Mouse (Mus musculus): ENCODE measurements at regions not wholly inside any gene's neighbourhood (a gene's known extent, or its start where the extent isn't known, plus 50 kb on each side); places are given as distances from the start of the nearest gene placed in this dataset.

DNA sequence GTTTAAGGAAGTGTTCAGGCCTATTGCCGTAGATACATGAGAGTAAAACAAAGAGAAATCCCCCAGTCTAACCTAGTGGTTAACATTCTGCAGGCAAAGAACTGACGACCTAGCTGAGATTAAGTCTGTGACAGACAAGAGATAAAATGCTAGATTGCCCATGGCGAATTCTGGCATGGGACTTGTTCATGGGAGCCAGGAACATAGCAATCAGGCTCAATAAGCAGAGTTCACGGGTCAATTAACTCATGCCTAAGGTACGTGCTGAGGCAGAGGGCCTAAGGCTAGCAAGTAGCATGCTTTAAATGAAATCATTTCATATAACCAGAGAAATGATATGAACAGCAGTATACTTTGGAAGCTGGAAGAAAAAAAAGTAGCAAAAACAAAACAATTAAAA is 1119.2 kb upstream of the Adgrl2 start:
- no peak overlapping the region for H3K4me3 ChIP-seq
- H3K4me1 ChIP-seq (replicated peaks): no peaks in the 10 kb centered on the region
- no peak overlapping the region for H3K27ac ChIP-seq
- no peak overlapping the region for H3K4me2 ChIP-seq
- 67% methylated on average over 5 of the region's 5 CpGs for WGBS
- H3K36me3 ChIP-seq: no peaks in the 10 kb centered on the region
- H3K27me3 ChIP-seq: no peaks in the 10 kb centered on the region
- H3K9ac ChIP-seq: no peak overlapping the region
- no peaks in the 10 kb centered on the region for H3K9me3 ChIP-seq
- no peak for ATAC-seq (ENCODE audit: low FRiP score)

DNA sequence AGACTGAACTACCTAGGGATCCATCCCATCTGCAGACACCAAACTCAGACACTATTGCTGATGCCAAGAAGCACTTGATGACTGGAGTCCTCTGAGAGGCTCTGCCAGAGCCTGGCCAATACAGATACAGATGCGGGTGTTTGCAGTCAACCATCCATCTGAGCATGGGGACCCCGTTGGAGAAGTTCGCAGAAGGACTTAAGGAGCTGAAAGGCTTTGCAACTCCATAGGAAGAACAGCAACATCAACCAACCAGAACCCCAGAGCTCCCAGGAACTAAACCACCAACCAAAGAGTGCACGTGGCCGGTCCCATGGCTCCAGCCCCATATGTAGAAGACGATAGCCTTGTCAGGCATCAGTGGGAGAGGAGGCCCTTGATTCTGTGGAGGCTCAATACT is 1121.9 kb upstream of the Adgrl2 start:
- Histone ChIP-seq H3K36me3 (no peaks in the 10 kb centered on the region), H3K4me2 (no peak overlapping the region), H3K27ac (no peak overlapping the region), H3K27me3 (no peaks in the 10 kb centered on the region), H3K9ac (no peak overlapping the region), H3K9me3 (no peaks in the 10 kb centered on the region), H3K4me3 (no peak overlapping the region), H3K4me1 (replicated peaks) (no peaks in the 10 kb centered on the region)
- ATAC-seq (ENCODE audit: low FRiP score): no peak
- WGBS: 94% methylated on average over 6 of the region's 6 CpGs

DNA sequence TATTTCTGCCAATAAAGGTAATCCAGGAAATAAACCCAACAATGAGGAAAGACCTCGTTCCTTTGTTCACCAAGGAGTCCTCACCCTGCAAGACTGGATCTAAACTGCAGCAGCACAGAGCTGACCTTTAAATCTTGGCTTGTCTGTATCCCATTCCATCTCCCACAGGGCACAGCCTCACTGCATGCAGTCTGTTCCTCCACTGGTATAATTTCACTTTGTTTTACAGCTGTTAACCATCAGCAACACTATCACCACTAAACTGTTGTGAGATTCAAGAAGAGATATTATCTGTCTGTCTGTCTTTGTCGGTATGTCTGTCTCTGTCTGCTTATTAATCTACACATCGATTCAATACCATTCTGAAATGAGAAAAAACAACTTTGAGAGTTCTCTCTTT is 1129.5 kb upstream of the Adgrl2 start:
- WGBS: 87% methylated on average over 3 of the region's 3 CpGs
- no peaks in the 10 kb centered on the region for H3K27me3 ChIP-seq
- H3K4me2 ChIP-seq: no peak overlapping the region
- H3K36me3 ChIP-seq: no peaks in the 10 kb centered on the region
- ATAC-seq (ENCODE audit: low FRiP score): no peak
- H3K4me3 ChIP-seq: no peak overlapping the region
- H3K4me1 ChIP-seq (replicated peaks): no peaks in the 10 kb centered on the region
- no peaks in the 10 kb centered on the region for H3K9me3 ChIP-seq
- no peak overlapping the region for H3K9ac ChIP-seq
- H3K27ac ChIP-seq: no peak overlapping the region

- Histone ChIP-seq H3K36me3 (no peaks in the 10 kb centered on the region), H3K4me1 (replicated peaks) (no peaks in the 10 kb centered on the region), H3K27me3 (no peaks in the 10 kb centered on the region), H3K9ac (no peak overlapping the region), H3K4me3 (no peak overlapping the region), H3K9me3 (no peaks in the 10 kb centered on the region), H3K27ac (no peak overlapping the region), H3K4me2 (no peak overlapping the region)
- 88% methylated on average over 1 of the region's 1 CpGs for WGBS
- no peak for ATAC-seq (ENCODE audit: low FRiP score)
Measured at GRCm38 (mm10) chr3:150146635-150147034, 1156.3 kb upstream of the Adgrl2 start.

GRCm38 (mm10) chr3:150151152-150151822 is 1160.9 kb upstream of the Adgrl2 start:
- 0 out of 2 replicates have a peak, but pooled peaks cover 4% of the 10 kb centered on the region for H3K4me1 ChIP-seq (replicated peaks)
- no peak overlapping the region for H3K4me2 ChIP-seq
- H3K36me3 ChIP-seq: no peaks in the 10 kb centered on the region
- ATAC-seq (ENCODE audit: low FRiP score): no peak
- no peak overlapping the region for H3K9ac ChIP-seq
- 82% methylated on average over 7 of the region's 7 CpGs for WGBS
- H3K9me3 ChIP-seq: no peaks in the 10 kb centered on the region
- no peaks in the 10 kb centered on the region for H3K27me3 ChIP-seq
- H3K27ac ChIP-seq: no peak overlapping the region
- H3K4me3 ChIP-seq: no peak overlapping the region

DNA sequence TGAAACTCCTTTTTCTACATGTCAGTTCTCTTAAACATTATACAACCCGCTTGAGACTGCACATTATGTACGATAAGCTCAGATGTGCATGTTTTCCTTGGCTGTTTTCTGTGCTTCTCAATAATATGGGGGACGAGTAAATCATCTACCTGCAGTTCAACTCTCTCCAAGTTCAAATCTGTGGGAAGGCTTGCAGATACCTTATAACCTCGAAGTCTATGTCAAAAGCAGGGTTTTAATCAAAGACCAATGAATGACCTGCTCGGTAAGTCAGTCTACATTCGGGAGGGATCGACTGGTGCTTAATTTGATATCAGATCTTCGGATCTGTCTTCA is 1161.4 kb upstream of the Adgrl2 start:
- H3K9me3 ChIP-seq: no peaks in the 10 kb centered on the region
- 88% methylated on average over 8 of the region's 8 CpGs for WGBS
- ATAC-seq (ENCODE audit: low FRiP score): no peak

GRCm38 (mm10) chr3:150152893-150153292 is 1162.5 kb upstream of the Adgrl2 start:
- no peak overlapping the region for H3K4me2 ChIP-seq
- H3K9me3 ChIP-seq: no peaks in the 10 kb centered on the region
- 0 out of 2 replicates have a peak, but pooled peaks cover 4% of the 10 kb centered on the region for H3K4me1 ChIP-seq (replicated peaks)
- ATAC-seq (ENCODE audit: low FRiP score): no peak
- no peak overlapping the region for H3K27ac ChIP-seq
- H3K9ac ChIP-seq: no peak overlapping the region
- WGBS: 47% methylated on average over 3 of the region's 3 CpGs
- H3K36me3 ChIP-seq: no peaks in the 10 kb centered on the region
- H3K27me3 ChIP-seq: no peaks in the 10 kb centered on the region
- no peak overlapping the region for H3K4me3 ChIP-seq

More for the DNA sequence above, 1161.4 kb upstream of the Adgrl2 start:
- Histone ChIP-seq H3K27me3 (no peaks in the 10 kb centered on the region), H3K4me2 (no peak overlapping the region), H3K27ac (no peak overlapping the region), H3K9ac (no peak overlapping the region), H3K4me3 (no peak overlapping the region), H3K36me3 (no peaks in the 10 kb centered on the region), H3K4me1 (replicated peaks) (0 out of 2 replicates have a peak, but pooled peaks cover 4% of the 10 kb centered on the region)

DNA sequence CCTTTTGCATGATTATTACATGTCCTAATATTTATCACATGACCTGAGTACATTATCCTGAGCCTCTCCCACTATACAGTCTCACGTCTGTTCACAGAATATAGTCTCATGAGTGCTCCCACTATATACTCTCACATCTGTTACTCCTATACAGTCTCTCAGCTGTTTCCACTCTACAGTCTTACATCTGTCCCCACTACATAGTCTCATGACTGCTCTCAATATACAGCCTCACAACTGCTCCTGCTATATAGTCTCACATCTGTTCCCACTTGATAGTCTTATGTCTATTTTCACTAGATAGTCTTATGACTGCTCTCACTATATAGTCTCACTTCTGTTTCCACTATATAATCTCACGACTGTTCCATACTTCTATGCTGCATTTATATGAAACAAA is 1195.5 kb upstream of the Adgrl2 start:
- no peak overlapping the region for H3K4me3 ChIP-seq
- H3K4me1 ChIP-seq (replicated peaks): no peaks in the 10 kb centered on the region
- no peak overlapping the region for H3K27ac ChIP-seq
- H3K4me2 ChIP-seq: no peak overlapping the region
- no peak for ATAC-seq (ENCODE audit: low FRiP score)
- H3K9me3 ChIP-seq: no peaks in the 10 kb centered on the region
- H3K27me3 ChIP-seq: no peaks in the 10 kb centered on the region
- 89% methylated on average over 2 of the region's 2 CpGs for WGBS
- no peak overlapping the region for H3K9ac ChIP-seq
- no peaks in the 10 kb centered on the region for H3K36me3 ChIP-seq

GRCm38 (mm10) chr3:150193132-150193531 is 1202.8 kb upstream of the Adgrl2 start:
- Histone ChIP-seq H3K9ac (no peak overlapping the region), H3K36me3 (no peaks in the 10 kb centered on the region), H3K27me3 (no peaks in the 10 kb centered on the region), H3K4me1 (replicated peaks) (no peaks in the 10 kb centered on the region), H3K9me3 (no peaks in the 10 kb centered on the region), H3K4me2 (no peak overlapping the region), H3K27ac (no peak overlapping the region), H3K4me3 (no peak overlapping the region)
- ATAC-seq (ENCODE audit: low FRiP score): no peak
- 88% methylated on average over 4 of the region's 4 CpGs for WGBS

GRCm38 (mm10) chr3:150198492-150198891 is 1208.1 kb upstream of the Adgrl2 start:
- WGBS: 79% methylated on average over 5 of the region's 5 CpGs

GRCm38 (mm10) chr3:150205902-150206301 is 1215.5 kb upstream of the Adgrl2 start:
- no peaks in the 10 kb centered on the region for H3K4me1 ChIP-seq (replicated peaks)
- no peaks in the 10 kb centered on the region for H3K27me3 ChIP-seq
- no peak overlapping the region for H3K4me2 ChIP-seq
- no peak overlapping the region for H3K27ac ChIP-seq
- H3K36me3 ChIP-seq: no peaks in the 10 kb centered on the region
- H3K9me3 ChIP-seq: no peaks in the 10 kb centered on the region
- no peak overlapping the region for H3K9ac ChIP-seq
- no peak for ATAC-seq (ENCODE audit: low FRiP score)
- no peak overlapping the region for H3K4me3 ChIP-seq

More at GRCm38 (mm10) chr3:150198492-150198891, 1208.1 kb upstream of the Adgrl2 start:
- Histone ChIP-seq H3K27ac (no peak overlapping the region), H3K36me3 (no peaks in the 10 kb centered on the region), H3K4me2 (no peak overlapping the region), H3K4me1 (replicated peaks) (no peaks in the 10 kb centered on the region), H3K4me3 (no peak overlapping the region), H3K27me3 (no peaks in the 10 kb centered on the region), H3K9me3 (no peaks in the 10 kb centered on the region), H3K9ac (no peak overlapping the region)
- no peak for ATAC-seq (ENCODE audit: low FRiP score)

- ATAC-seq (ENCODE audit: low FRiP score): no peak
- Histone ChIP-seq H3K4me1 (replicated peaks) (no peaks in the 10 kb centered on the region), H3K9me3 (0 out of 2 replicates have a peak, but pooled peaks cover 3% of the 10 kb centered on the region), H3K4me2 (no peak overlapping the region), H3K27me3 (no peaks in the 10 kb centered on the region), H3K4me3 (no peak overlapping the region), H3K9ac (no peak overlapping the region), H3K36me3 (no peaks in the 10 kb centered on the region), H3K27ac (no peak overlapping the region)
- 94% methylated on average over 2 of the region's 2 CpGs for WGBS
Measured at GRCm38 (mm10) chr3:150233279-150233678, 1204.4 kb upstream of the Adgrl4 start.

GRCm38 (mm10) chr3:150236946-150237600 is 1200.6 kb upstream of the Adgrl4 start:
- no peaks in the 10 kb centered on the region for H3K36me3 ChIP-seq
- WGBS: 88% methylated on average over 7 of the region's 7 CpGs
- no peak overlapping the region for H3K27ac ChIP-seq

More at GRCm38 (mm10) chr3:150236946-150237600, 1200.6 kb upstream of the Adgrl4 start:
- H3K4me2 ChIP-seq: no peak overlapping the region
- H3K4me1 ChIP-seq (replicated peaks): no peaks in the 10 kb centered on the region
- no peak overlapping the region for H3K4me3 ChIP-seq
- no peak overlapping the region for H3K9ac ChIP-seq
- ATAC-seq (ENCODE audit: low FRiP score): no peak
- H3K27me3 ChIP-seq: no peaks in the 10 kb centered on the region
- H3K9me3 ChIP-seq: 0 out of 2 replicates have a peak, but pooled peaks cover 3% of the 10 kb centered on the region
